Comparison of ENCODE assay signal across 13 mouse cellular contexts in genomic region chr19:12464127-12464526, GRCm38 (mm10). TPM values are rescaled to one million over a fixed set of nuclear protein-coding genes. Genes with fewer than 3 reads are reported as not detected.
A peak's percentile ranks its signal among the peaks of the same experiment; 100 is the strongest.
DNase-seq lines count a peak whose midpoint lies in the region; ATAC-seq and TF ChIP-seq lines count a peak whose summit lies in the region.
"Had no signal": no experiment of that assay in that cellular context is flagged by ENCODE, and none has a peak within 500 bp of the region (broad histone marks: within the 10 kb centered on the region; RNA-seq: fewer than 3 reads in every experiment).

No protein-coding gene starts in this region.

- TF ChIP-seq CTCF in lung, adult 2 months (IDR thresholded peaks at IDR 0.05; ENCODE audit: insufficient read depth, low read length) = no peak
- TF ChIP-seq CTCF in CH12.LX (conservative IDR thresholded peaks at IDR 0.05 in 1 of 2, IDR thresholded peaks at IDR 0.05 in 1 of 2; ENCODE audit: low read depth in 2 of 2, low read length in 2 of 2) = no peak

- peak; percentile 36 for ATAC-seq in monocyte, adult 5-6 weeks (replicated peaks; ENCODE audit: insufficient number of reproducible peaks, low FRiP score, low TSS enrichment, poor library complexity, severe bottlenecking)
- ATAC-seq: hindbrain, embryonic 16.5 days had no signal

- no peak; the same call in 1 of the 2 replicates for TF ChIP-seq EP300 in CH12.LX (IDR thresholded peaks at IDR 0.05; ENCODE audit: low read length)

- no peak overlapping the region for H3K4me3 ChIP-seq in lung, adult 2 months (replicated peaks; ENCODE audit: extremely low read depth, low read depth, low read length)
- peak overlapping the region; percentile 74 to 99 (median 92) for H3K4me3 ChIP-seq in CH12.LX (replicated peaks in 1 of 3; ENCODE audit: low read depth in 2 of 3, low read length in 2 of 3, poor library complexity in 1 of 3)
- H3K4me3 ChIP-seq: neural tube, embryonic 13.5 days had no signal

- H3K9ac ChIP-seq in CH12.LX (ENCODE audit: insufficient read depth, low read depth) = peak overlapping the region; percentile 88
- H3K9ac ChIP-seq: neural tube, embryonic 13.5 days had no signal

- in situ Hi-C loops in CH12.LX (cut with MboI; ENCODE audit: low pct_ligation_motif_present, low pct_unique_long_range_greater_than_20kb, low sequenced_read_pairs) = loop anchor here (5.0 kb wide), 1 partner anchor 38 kb away; the partner anchor contains the start of gene Dtx4

- TF ChIP-seq RAD21 in CH12.LX (IDR thresholded peaks at IDR 0.05; ENCODE audit: low read depth, low read length) = no peak

- dilution Hi-C loops in CH12.LX (cut with MboI; ENCODE audit: extremely low pct_ligation_motif_present, extremely low pct_unique_long_range_greater_than_20kb, low sequenced_read_pairs) = no loop called here

- 53% methylated on average over 5 of the region's 5 CpGs for WGBS in lung, adult 2 months

- peaks cover 50% of the 10 kb centered on the region for H3K79me2 ChIP-seq in CH12.LX (replicated peaks; ENCODE audit: control insufficient read depth, extremely low read depth, insufficient read depth, poor library complexity, severe bottlenecking)

- H3K27me3 ChIP-seq in CH12.LX (replicated peaks) = no peaks in the 10 kb centered on the region
- H3K27me3 ChIP-seq: neural tube, embryonic 13.5 days had no signal

- H3K9me3 ChIP-seq in CH12.LX (replicated peaks; ENCODE audit: low read length) = no peaks in the 10 kb centered on the region
- H3K9me3 ChIP-seq: neural tube, embryonic 13.5 days had no signal

- H3K4me1 ChIP-seq in lung, adult 2 months (ENCODE audit: control insufficient read depth, insufficient read depth, low read length) = peaks cover 3% of the 10 kb centered on the region; the same call in 1 of the 2 replicates
- peaks cover 9 to 35% of the 10 kb centered on the region in 2 experiments for H3K4me1 ChIP-seq in CH12.LX (ENCODE audit: control insufficient read depth in 1 of 2, insufficient read depth in 2 of 2)
- H3K4me1 ChIP-seq: neural tube, embryonic 13.5 days had no signal

- H3K27ac ChIP-seq in CH12.LX (ENCODE audit: insufficient read depth, low read depth) = peak overlapping the region; percentile 84
- H3K27ac ChIP-seq: neural tube, embryonic 13.5 days had no signal

- no peak for TF ChIP-seq POLR2A in lung, adult 2 months (IDR thresholded peaks at IDR 0.05; ENCODE audit: borderline replicate concordance, extremely low read depth, low read depth, low read length)
- no peak for TF ChIP-seq POLR2A in CH12.LX (IDR thresholded peaks at IDR 0.05; ENCODE audit: low read depth, low read length)

- peak overlapping the region; percentile 87 for H3K4me2 ChIP-seq in CH12.LX (ENCODE audit: insufficient read depth, low read depth, poor library complexity, severe bottlenecking)
- H3K4me2 ChIP-seq: neural tube, embryonic 13.5 days had no signal

- DNase-seq in lung, adult 2 months = peak; percentile 28
- DNase-seq in lung, postnatal 36 days = no peak
- no peak for DNase-seq in CH12.LX (ENCODE audit: extremely low read depth)
- peak; percentile 15 for DNase-seq in R1 (ENCODE audit: low read depth, low spot score)
- no peak for DNase-seq in adipocyte (ENCODE audit: low spot score)
- no peak for DNase-seq in thymus, postnatal 0 days (ENCODE audit: low spot score)
- DNase-seq: cerebellum, adult 9-11 months had no signal

- H3K36me3 ChIP-seq in CH12.LX (replicated peaks in 1 of 2; ENCODE audit: control insufficient read depth in 1 of 2, insufficient read depth in 1 of 2, low read length in 1 of 2) = peaks cover 8 to 60% of the 10 kb centered on the region in 2 experiments

TF ChIP-seq in CH12.LX, 34 proteins besides CTCF, POLR2A, EP300 and RAD21:
- peak; percentile 53; the same call in 1 of the 2 replicates for TF ChIP-seq POLR2AphosphoS2 (IDR thresholded peaks at IDR 0.05; ENCODE audit: low read depth, low read length)
- TF ChIP-seq IRF4 (IDR thresholded peaks at IDR 0.05; ENCODE audit: low read depth, low read length) = peak; percentile 13
- peak; percentile 56; the same call in 1 of the 2 replicates for TF ChIP-seq RCOR1 (conservative IDR thresholded peaks at IDR 0.05; ENCODE audit: low read depth, low read length)
- 0 out of 2 replicates have a peak, but pooled peaks have one; percentile 13 for TF ChIP-seq NELFE (IDR thresholded peaks at IDR 0.05; ENCODE audit: low read depth, low read length)
- TF ChIP-seq KAT2A (IDR thresholded peaks at IDR 0.05; ENCODE audit: insufficient replicate concordance, low read length) = 0 out of 2 replicates have a peak, but pooled peaks have one; percentile 36
- no peak; the same call in 1 of the 2 replicates for TF ChIP-seq SMC3 (IDR thresholded peaks at IDR 0.05; ENCODE audit: low read depth, low read length)
- TF ChIP-seq ZMIZ1 (IDR thresholded peaks at IDR 0.05; ENCODE audit: low read depth, low read length) = peak; percentile 66; the same call in 1 of the 2 replicates
- TF ChIP-seq TCF12 (IDR thresholded peaks at IDR 0.05; ENCODE audit: low read depth, low read length) = no peak
- TF ChIP-seq ELF1 (IDR thresholded peaks at IDR 0.05; ENCODE audit: low read depth, low read length) = 0 out of 2 replicates have a peak, but pooled peaks have one; percentile 15
- peak; percentile 48; the same call in 1 of the 2 replicates for TF ChIP-seq MAX (IDR thresholded peaks at IDR 0.05; ENCODE audit: low read length)

RNA-seq across cellular contexts. Expression of gene Mpeg1, which starts 3.5 kb away (rescaled TPM):
- 22.2 and 35.3 TPM in 2 replicates for polyA plus RNA-seq in lung, adult 2 months (2012; rRNA removed)
- total RNA-seq in CH12.LX (2012; rRNA removed) (43.8 and 53.6 TPM in 2 replicates), CH12.LX (2014; rRNA removed) (67.0 and 68.0 TPM in 2 replicates)
- 241 and 270 TPM in 2 replicates for polyA plus RNA-seq in CH12.LX (2012; ENCODE audit: insufficient read length, low read depth)
- total RNA-seq in monocyte, adult 5-6 weeks (2017) = 282 to 374 TPM (median 353 TPM) in 3 replicates
- polyA plus RNA-seq in thymus, postnatal 0 days (2015; fragmentation: Nextera tagmentation; extraction: Ambion mirVana) = 2.6 and 2.9 TPM in 2 replicates

RNA-seq across cellular contexts. Expression of gene Pfpl, which starts 36.4 kb away (rescaled TPM):
- polyA plus RNA-seq in lung, adult 2 months (2012; rRNA removed) = not detected in 2 replicates
- not detected in 2 replicates for total RNA-seq in CH12.LX (2012; rRNA removed)
- not detected in 2 replicates for total RNA-seq in CH12.LX (2014; rRNA removed)
- polyA plus RNA-seq in CH12.LX (2012; ENCODE audit: insufficient read length, low read depth) = not detected in 2 replicates
- not detected in 3 replicates for total RNA-seq in monocyte, adult 5-6 weeks (2017)
- polyA plus RNA-seq in thymus, postnatal 0 days (2015; fragmentation: Nextera tagmentation; extraction: Ambion mirVana) = not detected in 2 replicates
- total RNA-seq: gastrocnemius, adult 18-20 months; layer of hippocampus, adult 8-10 months had no signal
- polyA plus RNA-seq: hindbrain, embryonic 16.5 days; limb, embryonic 14.5 days had no signal

RNA-seq across cellular contexts. Expression of gene Dtx4, which starts 37.1 kb away (rescaled TPM):
- polyA plus RNA-seq in lung, adult 2 months (2012; rRNA removed) = 10.3 and 13.8 TPM in 2 replicates
- 19.2 and 21.2 TPM in 2 replicates for total RNA-seq in CH12.LX (2012; rRNA removed)
- total RNA-seq in CH12.LX (2014; rRNA removed) = 15.6 and 16.4 TPM in 2 replicates
- 28.7 and 30.5 TPM in 2 replicates for polyA plus RNA-seq in CH12.LX (2012; ENCODE audit: insufficient read length, low read depth)
- total RNA-seq in monocyte, adult 5-6 weeks (2017) = 2.6 to 4.2 TPM (median 2.7 TPM) in 3 replicates
- 3.4 and 4.3 TPM in 2 replicates for polyA plus RNA-seq in thymus, postnatal 0 days (2015; fragmentation: Nextera tagmentation; extraction: Ambion mirVana)

RNA-seq across cellular contexts. Expression of gene Olfr1441, which starts 46.9 kb away (rescaled TPM):
- polyA plus RNA-seq in lung, adult 2 months (2012; rRNA removed) = not detected in 2 replicates
- total RNA-seq in CH12.LX (2012; rRNA removed) (0.13 TPM in 1 of 2 replicates, not detected in the other), CH12.LX (2014; rRNA removed) (not detected in 2 replicates)
- not detected in 2 replicates for polyA plus RNA-seq in CH12.LX (2012; ENCODE audit: insufficient read length, low read depth)
- not detected in 3 replicates for total RNA-seq in monocyte, adult 5-6 weeks (2017)
- not detected in 2 replicates for polyA plus RNA-seq in thymus, postnatal 0 days (2015; fragmentation: Nextera tagmentation; extraction: Ambion mirVana)
- total RNA-seq: gastrocnemius, adult 18-20 months; layer of hippocampus, adult 8-10 months had no signal
- polyA plus RNA-seq: hindbrain, embryonic 16.5 days; limb, embryonic 14.5 days; neural tube, embryonic 13.5 days had no signal

Comparison
In these comparisons a context has a peak if more than half of its experiments do, and no peak if none do; other contexts are left out.
1. DNase-seq: peak in lung, adult 2 months (single experiment) and R1 (single experiment); none in lung, postnatal 36 days (single experiment), CH12.LX (single experiment), adipocyte (single experiment) and thymus, postnatal 0 days (single experiment).